Comparison of ENCODE assay signal across 8 mouse cellular contexts in the genomic region with DNA sequence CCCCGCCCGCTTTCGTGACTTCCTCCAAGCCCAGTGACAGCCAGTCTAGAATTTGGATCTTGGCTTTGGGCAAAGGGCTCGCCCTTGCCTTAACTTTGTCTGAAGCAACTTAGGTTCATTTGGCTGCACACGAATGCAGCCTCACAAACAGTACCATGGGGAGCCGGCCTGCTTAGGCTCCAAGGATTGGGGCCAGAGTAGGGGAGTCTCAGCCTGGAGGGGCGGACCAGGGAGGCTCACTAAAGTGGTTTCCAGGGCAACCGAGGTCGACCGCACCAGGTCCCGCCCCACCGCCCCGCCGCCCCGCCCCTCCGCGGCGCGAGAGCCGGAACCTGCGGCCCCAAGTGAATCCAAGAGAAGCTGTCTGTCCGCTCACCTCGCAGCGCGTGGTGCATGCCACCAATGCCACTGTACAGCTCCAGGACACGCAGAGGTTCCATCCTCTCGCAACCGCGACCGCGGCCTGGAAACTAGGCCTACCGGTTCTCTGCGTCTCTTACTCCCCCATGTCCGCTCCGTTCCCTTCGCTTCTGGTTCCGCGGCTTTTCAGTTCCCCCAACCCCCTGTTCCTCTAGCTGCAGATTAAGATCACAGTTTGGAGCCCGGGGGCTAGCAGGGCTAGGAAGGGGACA. TPM values are rescaled to one million over a fixed set of nuclear protein-coding genes. Genes with fewer than 3 reads are reported as not detected.
DNase-seq lines count a peak whose midpoint lies in the region; ATAC-seq and TF ChIP-seq lines count a peak whose summit lies in the region.

A gene (minus strand): TSS at position 476 of the 632 bp plus-strand sequence.

- H3K9me3 ChIP-seq in G1E (replicated peaks): no peaks in the 10 kb centered on the region
- H3K9me3 ChIP-seq in forebrain, embryonic 15.5 days: no peaks in the 10 kb centered on the region
- no peaks in the 10 kb centered on the region for H3K9me3 ChIP-seq in neural tube, embryonic 14.5 days (ENCODE audit: control insufficient read depth, low read length)

- peak within 1 kb of the TSS; percentile 94 for H3K27ac ChIP-seq in forebrain, embryonic 15.5 days (replicated peaks)
- peak within 1 kb of the TSS; percentile 90 for H3K27ac ChIP-seq in neural tube, embryonic 14.5 days (ENCODE audit: low read depth, low read length)
- H3K27ac ChIP-seq in testis, adult 2 months (ENCODE audit: control insufficient read depth, insufficient read depth, low read depth, low read length): peak within 1 kb of the TSS; percentile 75

- H3K4me3 ChIP-seq in G1E (ENCODE audit: low read depth, low read length): peak within 1 kb of the TSS; percentile 86
- H3K4me3 ChIP-seq in forebrain, embryonic 15.5 days: peak within 1 kb of the TSS; percentile 65
- peak within 1 kb of the TSS; percentile 65 for H3K4me3 ChIP-seq in neural tube, embryonic 14.5 days (ENCODE audit: low read depth, low read length)
- peak within 1 kb of the TSS; percentile 86 for H3K4me3 ChIP-seq in testis, adult 2 months (ENCODE audit: control insufficient read depth, low read depth, low read length)

- peak within 1 kb of the TSS; percentile 49 for H3K4me2 ChIP-seq in forebrain, embryonic 15.5 days (replicated peaks)
- peak within 1 kb of the TSS; percentile 71 for H3K4me2 ChIP-seq in neural tube, embryonic 14.5 days (ENCODE audit: low read depth, low read length)

- peaks cover 29% of the 10 kb centered on the region for H3K4me1 ChIP-seq in G1E (ENCODE audit: insufficient read depth, low read depth, low read length)
- peaks cover 16% of the 10 kb centered on the region for H3K4me1 ChIP-seq in forebrain, embryonic 15.5 days
- peaks cover 5% of the 10 kb centered on the region for H3K4me1 ChIP-seq in neural tube, embryonic 14.5 days (ENCODE audit: control insufficient read depth, insufficient read depth, low read length)
- no peaks in the 10 kb centered on the region; the same call in 1 of the 2 replicates for H3K4me1 ChIP-seq in testis, adult 2 months (ENCODE audit: control insufficient read depth, insufficient read depth, low read length)

- WGBS in forebrain, embryonic 15.5 days: under 1% methylated on average over 39 of the region's 39 CpGs
- under 1% methylated on average over 39 of the region's 39 CpGs for WGBS in neural tube, embryonic 14.5 days

- TF ChIP-seq CTCF in G1E (IDR thresholded peaks at IDR 0.05; ENCODE audit: low read depth, low read length): no peak
- TF ChIP-seq CTCF in testis, adult 2 months (IDR thresholded peaks at IDR 0.05; ENCODE audit: control insufficient read depth, insufficient read depth, insufficient replicate concordance, low read depth, low read length): no peak

- H3K36me3 ChIP-seq in G1E (replicated peaks): no peaks in the 10 kb centered on the region
- no peaks in the 10 kb centered on the region for H3K36me3 ChIP-seq in forebrain, embryonic 15.5 days
- H3K36me3 ChIP-seq in neural tube, embryonic 14.5 days (ENCODE audit: control insufficient read depth, insufficient read depth, low read length): no peaks in the 10 kb centered on the region
- no peaks in the 10 kb centered on the region for H3K36me3 ChIP-seq in testis, adult 2 months (ENCODE audit: control insufficient read depth, insufficient read depth, low read length)

- peak; percentile 77 for DNase-seq in G1E (ENCODE audit: low spot score)
- peak; percentile 77 for DNase-seq in cerebellum, adult 11-12 months
- peak; percentile 79 for DNase-seq in heart, postnatal 25 days (ENCODE audit: low spot score)
- DNase-seq in layer of hippocampus, adult 18-20 months (ENCODE audit: low spot score in 2 of 2): peak; percentile 74 to 81
- peak; percentile 83 to 86 for DNase-seq in lung, adult 18-20 months

- TF ChIP-seq POLR2A in testis, adult 2 months (IDR thresholded peaks at IDR 0.05; ENCODE audit: control insufficient read depth, low read depth, low read length): peak; percentile 92

- H3K27me3 ChIP-seq in G1E (ENCODE audit: insufficient read depth, low read length): no peaks in the 10 kb centered on the region
- H3K27me3 ChIP-seq in forebrain, embryonic 15.5 days: no peaks in the 10 kb centered on the region
- H3K27me3 ChIP-seq in neural tube, embryonic 14.5 days (ENCODE audit: control insufficient read depth, insufficient read depth, low read length): no peaks in the 10 kb centered on the region
- H3K27me3 ChIP-seq in testis, adult 2 months (ENCODE audit: control insufficient read depth, insufficient read depth, low read length): no peaks in the 10 kb centered on the region

- H3K9ac ChIP-seq in forebrain, embryonic 15.5 days (replicated peaks): peak within 1 kb of the TSS; percentile 78
- H3K9ac ChIP-seq in neural tube, embryonic 14.5 days (replicated peaks; ENCODE audit: low read depth, low read length): peak within 1 kb of the TSS; percentile 74

- ATAC-seq in G1E (ENCODE audit: extremely low read depth, insufficient number of reproducible peaks, low FRiP score, poor library complexity, severe bottlenecking): peak; percentile 94
- ATAC-seq in forebrain, embryonic 15.5 days (replicated peaks): peak; percentile 99
- peak; percentile 99 for ATAC-seq in neural tube, embryonic 14.5 days (ENCODE audit: low read depth)

- intact Hi-C loops in heart, postnatal 25 days (cut with DNase I): loop anchor here (1.0 kb wide), 1 partner anchor 30 kb away; no protein-coding TSS in a partner anchor

RNA-seq across cellular contexts. Expression of the gene that starts here (rescaled TPM):
- total RNA-seq in G1E (2014; fragmentation: Nextera tagmentation) (20.2 and 22.4 TPM in 2 replicates), G1E (2017) (7.3 and 9.1 TPM in 2 replicates)
- polyA plus RNA-seq in G1E (2012): 0.44 and 0.56 TPM in 2 replicates
- polyA plus RNA-seq in forebrain, embryonic 15.5 days (2015; fragmentation: Nextera tagmentation; extraction: Ambion mirVana): 7.5 and 8.7 TPM in 2 replicates
- total RNA-seq in heart, postnatal 25 days (2021): 1 to 10 TPM; 6.8 to 8.6 TPM
- total RNA-seq in layer of hippocampus, adult 18-20 months (2021): 1 to 10 TPM; 4.4 to 4.6 TPM
- 8.1 and 11.7 TPM in 2 replicates for polyA plus RNA-seq in neural tube, embryonic 14.5 days (2014; fragmentation: Nextera tagmentation; extraction: Ambion mirVana)
- 2.9 and 3.1 TPM in 2 replicates for polyA plus RNA-seq in testis, adult 2 months (2012; rRNA removed)

Comparison
In these comparisons a context has a peak if more than half of its experiments do, and no peak if none do; other contexts are left out.
1. Peak in every context shown above with its lines: DNase-seq, ATAC-seq, H3K4me3 ChIP-seq and H3K27ac ChIP-seq.